Mouse (Mus musculus) thymus, adult 2 months (tissue): Measurements from ENCODE around the gene Stk38l.

ENCODE experiments used
- CTCF ChIP-seq: fragments of 200-500 bp; IDR thresholded peaks from 2 replicates; pipeline ENCODE4 v1.5.1; 2012; ENCODE audit warnings: mild to moderate bottlenecking, control low read depth, low read length, moderate library complexity, borderline replicate concordance; ENCODE audit not compliant: control insufficient read depth, poor library complexity, insufficient read depth; ENCODE audit errors: extremely low read depth
- POLR2A ChIP-seq: fragments of 200-500 bp; IDR thresholded peaks from 2 replicates; pipeline ENCODE4 v1.6.1; 2012; ENCODE audit warnings: mild to moderate bottlenecking, low read length, control low read depth, moderate library complexity; ENCODE audit not compliant: control insufficient read depth, poor library complexity, insufficient read depth; ENCODE audit errors: extremely low read depth

DNA sequence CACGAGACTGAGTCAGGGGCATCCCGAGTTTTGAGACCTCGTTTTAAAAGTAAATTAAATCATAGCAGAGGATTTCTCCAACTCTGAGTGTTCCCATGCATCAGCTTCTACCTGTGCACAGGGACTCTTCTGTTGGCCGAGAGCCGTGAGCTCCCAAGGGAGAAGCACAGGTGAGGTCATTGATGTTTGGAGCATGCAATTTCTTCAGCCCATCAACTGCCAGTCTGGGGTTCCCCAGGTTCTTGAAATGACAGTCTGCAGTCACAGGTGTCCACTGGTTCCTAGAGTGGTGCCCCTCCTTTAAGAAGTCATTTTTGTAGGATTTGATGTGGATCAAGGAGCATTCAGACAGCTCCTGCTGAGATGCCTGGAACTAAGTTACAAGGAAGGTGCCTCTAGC lies 46.0 kb downstream of the Stk38l start:
- TF ChIP-seq POLR2A (no peak), CTCF (no peak)
